Mouse (Mus musculus) kidney, adult 8-10 months (tissue): ENCODE results near the gene Ahdc1.
"Not testable (repeated sequence)": the region's sequence is repeated elsewhere in the genome, so short reads cannot be mapped to it uniquely, and the experiment has no call there.

Experiments
- DNase-seq, 2 experiments: peaks; one replicate each; pipeline ENCODE4 v3.0.0; 2022

The Ahdc1 gene

DNA sequence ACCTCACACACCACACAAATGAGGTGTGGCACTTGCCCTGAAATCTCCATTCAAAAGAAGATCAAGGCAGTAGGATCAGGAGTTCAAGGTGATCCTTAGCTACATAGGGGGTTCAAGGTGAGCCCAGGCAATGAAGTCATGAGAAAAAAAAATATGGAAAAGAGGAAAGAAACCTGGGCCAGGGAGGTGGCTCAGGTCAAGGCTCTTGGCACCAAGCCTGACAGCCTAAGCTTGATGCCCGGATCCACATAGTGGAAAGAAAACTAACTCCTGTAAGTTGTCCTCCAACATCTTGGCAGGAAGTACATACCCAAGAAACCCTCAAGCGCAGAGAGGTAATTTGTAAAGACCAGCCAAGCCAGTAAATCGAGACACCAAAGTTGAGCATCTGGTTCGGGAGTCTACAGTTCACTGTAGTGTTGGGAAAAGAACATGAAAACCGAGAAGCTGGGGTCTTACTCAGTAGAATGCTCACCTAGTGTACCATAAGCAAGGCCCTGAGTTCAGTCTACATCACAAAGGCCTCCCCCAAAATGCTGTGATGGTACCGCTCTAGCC, 71.2 kb downstream of the Ahdc1 start:
- DNase-seq = peak; percentile 60 to 61

DNA sequence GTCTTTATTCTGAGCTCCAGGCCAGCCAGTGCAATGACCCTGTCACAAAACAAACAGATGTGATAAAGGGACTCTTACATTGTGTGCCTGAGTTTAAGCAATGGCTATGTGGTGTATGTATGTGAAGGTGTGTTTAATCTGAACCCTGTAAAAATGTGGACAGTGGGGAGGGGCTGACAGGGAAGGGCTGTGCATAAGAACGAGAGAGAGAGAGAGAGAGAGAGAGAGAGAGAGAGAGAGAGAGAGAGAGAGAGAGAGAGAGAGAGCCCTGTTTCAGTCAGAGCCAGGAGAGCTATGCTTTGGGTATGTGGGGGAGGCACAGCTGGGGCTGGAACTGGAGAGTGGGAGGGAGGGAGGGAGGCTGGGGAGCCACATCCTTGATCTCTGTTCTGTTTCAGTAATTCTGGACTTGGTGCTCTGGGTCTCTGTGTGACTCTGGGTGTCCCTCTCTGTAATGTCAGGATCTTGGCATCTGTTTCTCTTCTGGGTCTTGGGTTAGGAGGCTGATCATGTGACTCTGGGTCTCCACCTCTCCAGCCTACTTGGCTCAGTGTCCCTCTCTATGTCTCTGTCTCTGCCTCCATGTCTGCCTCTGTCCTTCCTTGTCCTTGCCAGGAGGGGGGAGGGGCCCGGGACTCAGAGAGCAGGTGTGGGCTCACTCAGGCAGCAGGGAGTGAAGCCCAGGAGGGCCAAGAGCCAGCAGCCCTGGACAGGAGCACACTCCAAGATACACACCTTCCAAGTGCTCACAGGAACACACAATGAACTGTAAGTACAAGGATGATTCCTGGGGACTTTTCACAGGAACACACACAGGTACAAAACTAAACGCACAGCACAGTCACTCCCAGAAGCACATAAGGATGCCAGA, 73.2 kb downstream of the Ahdc1 start:
- DNase-seq = peak; percentile 90 to 95

DNA sequence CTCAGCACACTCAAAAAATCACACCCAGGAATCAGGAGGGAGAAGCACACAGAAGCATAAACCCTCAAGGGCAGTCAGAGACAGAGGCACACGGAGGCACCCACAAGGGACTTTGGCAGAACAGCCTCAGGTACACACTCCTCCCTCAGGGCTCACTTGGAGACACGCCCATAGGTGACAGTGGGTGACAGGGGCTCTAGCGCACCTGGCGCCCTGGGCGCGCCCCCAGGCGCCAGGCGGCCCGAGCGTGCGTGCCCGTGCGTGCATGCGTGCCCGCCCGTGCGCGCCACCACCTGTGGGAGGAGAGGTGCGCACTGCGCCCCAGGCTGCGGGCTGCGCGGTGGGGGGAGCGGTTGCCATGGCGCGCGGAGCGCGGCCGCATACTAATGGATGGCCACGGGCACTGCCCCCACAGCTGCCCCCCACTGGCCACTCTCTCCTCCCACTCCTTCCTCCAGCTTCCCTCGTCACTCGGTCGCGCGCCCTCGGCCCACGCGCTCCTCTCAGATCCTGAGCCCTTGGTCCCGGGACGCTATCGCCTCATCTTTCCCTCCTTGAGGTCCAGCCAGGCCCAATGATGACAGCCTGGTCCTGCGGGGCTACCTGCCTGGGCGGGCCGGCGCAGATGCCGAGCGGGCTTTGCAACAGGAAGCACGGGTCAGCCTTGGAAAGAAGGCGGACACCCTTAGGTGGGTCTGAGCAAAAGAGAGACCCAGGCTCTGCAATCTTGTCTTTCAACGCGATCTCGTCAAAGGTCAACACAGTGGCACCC, 74.1 kb downstream of the Ahdc1 start:
- peak; percentile 67 to 69 for DNase-seq

DNA sequence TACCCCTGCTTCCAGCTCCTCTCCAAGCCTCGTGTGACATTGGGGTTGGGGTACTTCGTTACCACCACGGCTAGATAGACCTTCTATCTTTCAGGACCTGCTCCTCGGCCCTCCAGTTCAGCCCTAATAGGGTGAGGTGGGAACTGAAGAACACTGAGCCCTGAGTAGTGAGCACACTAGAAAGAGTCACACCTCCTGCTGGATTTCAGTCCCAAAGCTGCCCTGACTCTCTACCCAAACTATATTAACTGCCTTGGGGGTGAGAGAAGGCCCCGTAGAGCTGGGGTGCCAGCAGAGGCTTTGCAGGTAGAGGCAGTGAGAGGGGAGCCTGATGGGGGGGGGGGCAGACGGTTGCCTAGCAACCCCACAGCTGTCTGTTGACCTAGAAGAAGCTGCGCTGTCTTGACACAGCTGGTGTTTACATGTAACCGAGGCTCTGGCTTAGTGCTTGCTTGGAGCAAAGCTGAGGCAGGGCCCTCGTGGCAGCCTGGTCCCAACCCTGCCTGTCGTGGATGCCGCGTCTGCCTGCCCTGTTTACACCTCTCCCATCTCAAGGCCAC, 74.8 kb downstream of the Ahdc1 start:
- no peak for DNase-seq

DNA sequence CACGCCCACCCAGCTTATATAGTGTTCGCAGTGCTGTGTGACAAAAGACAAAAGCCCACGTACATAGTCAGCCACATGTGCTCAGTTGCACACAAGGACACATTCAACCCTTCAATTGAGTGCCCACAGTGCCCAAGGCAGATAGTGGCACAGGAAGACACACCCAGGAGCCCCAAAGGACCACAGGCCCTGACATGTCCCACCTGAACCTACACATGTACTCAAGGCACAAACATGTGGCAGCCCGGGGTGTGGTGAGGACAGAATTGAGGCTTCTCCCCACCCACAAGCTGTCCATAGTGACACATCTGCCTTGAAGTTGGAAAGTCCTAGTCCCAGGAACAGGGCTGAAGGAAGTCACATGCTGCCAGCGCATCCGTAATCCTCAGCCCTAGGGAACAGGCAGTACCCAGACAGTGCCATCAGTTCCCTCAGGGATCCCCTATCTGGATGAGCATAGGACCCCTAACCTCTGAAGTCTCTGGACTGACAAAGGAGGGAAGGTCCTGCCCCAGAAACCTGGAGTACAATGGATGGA, 76.2 kb downstream of the Ahdc1 start:
- DNase-seq = no peak

DNA sequence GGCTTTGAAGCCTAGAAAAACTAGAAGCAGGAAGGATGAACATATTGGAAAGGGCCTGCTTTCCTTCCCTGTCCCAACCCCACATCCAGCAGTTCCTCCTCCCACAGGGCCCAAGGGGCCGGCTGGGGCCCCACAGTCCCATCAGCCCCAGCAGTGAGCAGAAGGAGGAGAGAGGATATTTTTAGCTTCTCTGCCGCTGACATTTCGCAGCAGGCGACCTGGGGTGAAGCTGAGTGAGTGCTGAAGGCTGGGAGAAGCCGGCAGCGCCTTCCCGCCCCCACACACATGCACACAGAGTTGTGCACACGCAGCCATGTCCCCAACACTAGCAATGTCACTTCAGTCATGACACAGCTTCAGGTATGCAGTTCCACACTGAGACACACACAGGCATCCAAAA, 76.8 kb downstream of the Ahdc1 start:
- DNase-seq = no peak

DNA sequence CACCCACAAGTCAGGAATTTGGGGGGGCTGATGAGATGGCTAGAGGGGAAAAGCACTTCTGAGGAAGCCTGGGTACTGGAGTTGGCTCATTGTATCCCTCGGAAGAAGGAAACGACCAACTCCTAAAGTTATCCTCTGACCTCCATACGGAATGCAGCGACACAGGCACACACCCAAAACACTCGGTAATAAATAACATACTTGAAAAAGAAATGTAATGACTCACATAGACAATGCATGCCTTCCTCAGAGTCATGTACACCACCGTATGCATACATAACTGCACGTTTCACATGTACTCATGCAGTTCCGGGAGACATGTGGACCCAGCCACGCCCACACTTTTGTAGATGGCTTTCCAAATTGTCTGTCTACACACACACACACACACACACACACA, 78.3 kb downstream of the Ahdc1 start:
- DNase-seq = no peak

DNA sequence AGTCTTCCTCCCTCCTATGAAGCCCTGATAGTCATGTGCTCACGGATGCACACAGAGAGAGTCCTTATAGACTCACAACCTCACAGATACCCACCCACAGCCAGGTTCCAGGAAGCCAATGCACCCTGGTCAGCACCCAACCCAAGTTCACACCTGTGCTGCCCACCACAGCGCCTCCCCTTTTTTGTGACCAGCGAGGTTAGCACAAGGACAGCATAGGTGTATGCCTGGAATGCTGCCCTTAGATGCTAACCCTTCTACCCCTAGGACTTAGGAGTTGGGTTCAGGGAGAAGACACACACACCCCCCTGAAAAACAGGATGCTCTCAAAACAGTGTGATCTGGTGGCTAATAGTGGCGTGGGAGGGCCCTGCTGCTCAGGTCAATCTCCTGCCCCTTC, 78.7 kb downstream of the Ahdc1 start:
- no peak for DNase-seq

DNA sequence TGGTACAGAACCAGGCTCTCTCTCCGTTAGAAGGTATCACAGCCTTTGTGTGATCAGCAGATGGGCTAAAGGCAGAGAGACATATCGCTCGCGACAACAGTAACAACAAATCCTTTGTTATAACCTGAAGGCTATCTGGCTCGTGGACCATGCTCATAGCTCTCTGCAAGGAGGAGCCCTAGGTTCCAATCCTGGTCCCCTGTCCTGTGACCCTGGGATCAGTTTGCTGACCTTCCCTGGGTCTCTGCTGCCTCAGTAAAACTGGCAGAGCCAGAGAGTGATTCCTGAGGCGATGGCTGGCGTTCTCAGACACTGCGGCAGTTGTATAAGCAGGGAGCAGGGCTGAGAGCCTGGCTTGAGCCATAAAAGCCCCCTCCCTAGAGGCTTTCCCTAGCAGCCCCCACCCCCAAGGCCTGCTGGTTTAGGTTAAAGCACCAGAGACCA, 79.2 kb downstream of the Ahdc1 start:
- no peak for DNase-seq

DNA sequence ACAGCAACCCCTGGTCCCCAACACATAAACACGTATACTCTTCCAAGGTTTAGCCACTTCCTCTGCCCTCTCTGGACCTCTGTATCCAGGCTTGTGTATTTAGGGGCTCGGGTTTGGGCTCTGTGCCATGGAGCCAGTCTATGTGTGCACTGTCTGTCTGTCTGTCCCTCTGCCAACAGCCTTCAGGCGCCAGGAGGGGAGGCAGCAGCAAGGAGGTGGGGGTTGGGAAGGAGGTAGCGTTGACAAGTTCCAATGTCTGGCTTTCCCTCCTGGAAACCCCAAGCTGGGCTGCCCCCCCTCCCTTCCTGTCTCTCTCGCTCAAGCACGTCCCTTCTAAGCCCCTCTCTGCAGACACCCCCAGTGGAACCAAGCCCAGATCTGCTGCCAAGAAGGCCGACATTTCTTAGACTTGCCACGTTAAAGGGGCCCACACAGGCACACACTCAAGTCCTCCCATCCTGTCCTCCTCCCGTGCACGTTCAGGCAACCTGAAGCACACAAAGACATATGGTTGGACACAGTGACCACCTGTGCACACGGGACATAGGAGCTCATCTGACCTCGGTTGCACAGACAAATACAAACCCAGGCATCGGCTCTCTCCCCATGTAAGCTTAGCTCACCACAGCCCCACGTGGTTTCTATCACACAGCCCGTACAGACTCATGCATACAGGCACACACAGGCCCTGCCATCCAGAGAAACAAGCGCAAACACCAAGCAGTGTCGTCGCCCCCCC, 79.8 kb downstream of the Ahdc1 start:
- no peak for DNase-seq

DNA sequence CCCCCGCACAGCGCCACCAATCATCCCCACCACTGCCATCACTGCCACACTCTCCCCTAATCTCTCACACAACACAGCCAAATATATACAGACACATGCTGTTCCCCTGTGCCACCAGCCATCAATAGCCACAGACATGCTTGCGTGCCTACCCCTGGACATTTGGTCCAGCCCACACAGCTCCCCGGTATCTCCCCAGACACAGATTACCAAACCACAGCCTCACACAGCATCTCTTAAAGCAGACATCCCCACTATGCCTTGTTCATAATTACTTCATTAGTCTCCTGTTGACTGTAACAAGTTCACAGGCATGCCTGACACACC, 80.4 kb downstream of the Ahdc1 start:
- DNase-seq = no peak

DNA sequence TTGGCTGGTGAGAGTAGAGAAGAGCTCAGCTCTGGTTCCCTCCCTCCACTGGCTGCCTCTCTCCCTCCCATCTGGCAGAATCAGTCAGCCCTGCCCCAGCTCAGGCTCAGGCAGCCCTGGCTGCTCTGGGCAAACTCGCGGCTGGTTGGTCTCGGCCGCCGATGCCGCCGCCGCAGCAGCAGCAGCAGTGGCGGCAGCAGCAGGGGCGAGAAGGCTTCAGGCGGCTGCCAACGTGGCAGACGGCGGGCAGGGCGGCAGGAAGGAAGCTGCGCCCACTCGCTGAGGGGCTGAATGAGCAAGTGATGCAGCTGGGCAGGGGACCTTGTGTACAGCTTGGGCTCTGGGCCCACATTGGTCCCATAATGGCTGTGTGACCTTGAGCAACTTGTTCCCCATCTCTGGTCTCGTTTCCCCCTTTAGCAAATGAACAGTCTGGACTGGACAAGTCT, 81.4 kb downstream of the Ahdc1 start:
- peak in 1 of 2 experiments; percentile 55 for DNase-seq

DNA sequence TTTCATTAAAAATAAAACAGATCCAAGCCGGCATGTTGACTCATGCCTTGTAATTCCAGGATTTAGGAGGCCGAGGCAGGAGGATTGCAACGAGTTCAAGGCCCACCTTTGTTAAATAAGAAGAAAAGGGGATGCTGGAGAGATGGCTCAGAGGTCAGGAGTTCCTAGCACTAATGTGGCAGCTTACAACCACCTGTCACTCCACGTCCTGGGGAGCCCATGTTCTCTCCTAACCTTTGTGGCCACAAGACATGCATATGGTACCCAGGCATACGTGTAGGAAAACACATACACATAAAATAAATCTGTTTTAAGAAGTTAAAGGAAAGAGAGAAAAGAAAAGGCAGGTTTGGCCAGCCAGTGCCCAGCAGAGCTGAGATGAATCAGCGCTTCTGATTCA, 82.0 kb downstream of the Ahdc1 start:
- no peak for DNase-seq

DNA sequence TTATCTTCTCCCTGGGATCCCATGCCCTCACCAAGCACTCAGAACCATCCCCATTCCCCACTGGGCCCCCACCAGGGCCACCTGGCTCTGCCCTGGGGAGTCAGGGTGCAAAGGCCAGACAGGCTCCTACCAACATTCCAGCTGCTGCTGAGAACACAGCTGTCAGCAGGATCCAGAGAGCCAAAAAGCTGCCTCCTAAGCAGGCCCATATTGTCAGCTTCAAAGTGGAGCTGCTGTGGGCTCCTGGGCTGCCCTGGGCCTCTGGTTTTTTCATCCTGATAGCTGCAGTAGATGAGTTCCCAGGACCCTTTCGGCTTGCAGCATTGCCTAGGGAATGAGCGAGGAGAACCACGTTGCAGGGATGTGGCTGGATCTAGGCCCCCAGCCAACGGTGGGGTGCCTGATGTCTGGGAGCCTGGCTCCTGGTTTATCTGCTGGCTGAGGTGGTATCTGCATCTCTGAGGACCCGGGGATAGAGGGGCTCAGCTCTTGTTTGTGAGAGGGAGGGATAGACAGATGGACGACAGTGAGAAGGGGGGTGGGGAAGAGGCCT, 82.5 kb downstream of the Ahdc1 start:
- peak; percentile 63 to 65 for DNase-seq

DNA sequence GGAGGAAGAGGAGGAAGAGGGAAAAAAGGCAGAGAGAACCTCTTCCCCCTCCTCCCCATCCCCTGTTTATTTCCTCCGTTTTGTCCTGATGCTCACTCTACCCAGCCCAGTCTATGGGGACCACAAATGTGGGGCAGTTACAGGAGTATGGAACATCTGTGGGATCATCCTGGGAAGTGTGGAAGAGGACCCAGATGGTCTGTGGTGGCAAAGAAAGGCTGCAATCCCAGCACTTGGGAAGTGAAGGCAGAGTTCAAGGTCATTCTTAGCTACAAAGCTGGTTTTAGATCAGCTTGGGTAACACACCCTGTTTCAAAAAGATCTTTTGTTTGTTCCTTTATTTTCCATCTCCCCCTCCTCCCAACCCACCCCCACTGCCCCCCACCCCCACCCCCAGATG, 83.2 kb downstream of the Ahdc1 start:
- DNase-seq = no peak

DNA sequence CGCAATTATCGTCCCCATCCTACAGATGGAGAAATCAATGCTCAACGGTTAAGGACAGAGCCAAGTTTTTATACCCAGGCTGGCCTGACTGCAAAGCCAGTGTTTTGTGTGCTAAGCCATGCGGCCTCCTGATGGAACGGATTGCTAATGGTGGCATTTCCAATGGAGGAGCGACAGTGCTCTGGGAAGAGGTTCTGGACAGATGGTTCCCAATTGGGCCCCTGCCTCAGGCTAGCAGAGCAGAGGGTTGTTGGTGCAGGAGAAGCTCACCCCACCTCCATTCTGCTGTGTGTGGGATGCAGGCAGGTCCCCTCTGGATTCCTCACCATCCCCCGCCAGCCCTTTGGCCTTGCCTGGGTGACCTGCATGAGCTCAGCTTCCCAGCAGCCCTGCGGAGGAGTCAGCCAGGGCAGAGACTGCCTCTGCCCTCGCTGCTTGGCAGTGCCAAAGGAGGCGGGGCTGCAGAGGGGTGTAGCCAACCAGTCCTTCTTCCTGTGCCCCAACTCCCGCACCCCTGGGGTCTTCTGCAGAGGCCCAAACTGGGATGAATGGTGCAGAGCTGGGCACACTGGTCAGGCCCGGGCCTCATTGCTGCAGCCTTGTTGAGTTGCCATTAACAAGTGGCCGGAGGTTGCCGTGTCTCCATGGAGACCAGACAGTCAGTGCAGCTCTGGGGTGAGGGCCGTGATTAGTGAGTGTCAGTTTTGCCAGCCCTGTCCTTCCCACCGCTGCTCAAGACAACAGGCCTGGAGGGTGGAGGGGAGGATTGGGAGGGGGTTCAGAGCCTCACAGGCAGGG, 84.1 kb downstream of the Ahdc1 start:
- peak; percentile 91 to 93 for DNase-seq

DNA sequence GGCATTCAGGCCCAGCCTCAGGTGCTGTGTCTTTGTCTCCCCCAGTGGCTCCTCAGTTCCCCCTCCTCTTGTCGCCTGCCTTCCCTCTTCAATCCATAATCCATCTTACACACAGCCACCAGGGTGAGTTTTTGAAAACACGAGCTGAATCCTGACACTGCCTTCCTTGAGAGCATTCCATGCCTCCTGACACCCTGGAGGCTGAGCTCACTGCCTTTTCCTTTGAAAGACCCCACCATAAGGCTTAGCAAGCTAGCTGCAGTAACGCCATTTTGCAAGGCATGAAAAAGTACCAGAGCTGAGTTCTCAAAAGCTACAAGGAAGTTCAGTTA, 84.6 kb downstream of the Ahdc1 start:
- not testable (repeated sequence) for DNase-seq

DNA sequence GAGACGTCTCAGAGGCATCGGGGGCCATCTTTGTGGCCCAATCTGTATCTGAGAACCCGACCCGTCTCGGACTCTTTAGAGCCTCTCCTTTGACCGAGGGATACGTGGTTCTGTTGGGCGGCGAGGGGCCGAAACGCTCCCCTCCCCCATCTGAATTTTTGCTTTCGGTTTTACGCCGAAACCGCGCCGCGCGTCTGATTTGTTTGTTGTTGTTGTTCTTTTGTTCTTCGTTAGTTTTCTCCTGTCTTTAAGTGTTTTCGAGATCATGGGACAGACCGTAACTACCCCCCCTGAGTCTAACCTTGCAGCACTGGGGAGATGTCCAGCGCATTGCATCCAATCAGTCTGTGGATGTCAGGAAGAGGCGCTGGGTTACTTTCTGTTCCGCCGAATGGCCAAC, 85.6 kb downstream of the Ahdc1 start:
- DNase-seq = not testable (repeated sequence)

DNA sequence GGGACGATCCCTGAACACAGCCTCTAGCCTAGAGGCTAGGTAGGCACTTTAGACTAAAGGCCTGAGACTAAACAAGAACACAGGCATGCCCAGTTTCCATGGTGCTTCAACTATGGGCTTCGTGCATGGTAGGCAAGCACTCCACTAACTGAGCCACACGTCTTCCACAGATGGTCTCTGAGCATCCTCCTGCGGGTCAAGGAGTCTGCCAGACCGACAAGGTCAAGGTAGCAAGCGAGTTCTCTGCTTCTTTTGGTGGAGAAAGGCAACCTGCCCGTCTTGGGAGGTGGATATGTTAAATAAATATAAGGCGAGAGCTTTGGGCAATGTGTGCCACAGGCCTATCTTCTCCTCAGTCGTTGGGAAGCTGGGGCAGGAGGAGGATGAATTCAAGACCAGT, 90.7 kb downstream of the Ahdc1 start:
- DNase-seq = no peak

DNA sequence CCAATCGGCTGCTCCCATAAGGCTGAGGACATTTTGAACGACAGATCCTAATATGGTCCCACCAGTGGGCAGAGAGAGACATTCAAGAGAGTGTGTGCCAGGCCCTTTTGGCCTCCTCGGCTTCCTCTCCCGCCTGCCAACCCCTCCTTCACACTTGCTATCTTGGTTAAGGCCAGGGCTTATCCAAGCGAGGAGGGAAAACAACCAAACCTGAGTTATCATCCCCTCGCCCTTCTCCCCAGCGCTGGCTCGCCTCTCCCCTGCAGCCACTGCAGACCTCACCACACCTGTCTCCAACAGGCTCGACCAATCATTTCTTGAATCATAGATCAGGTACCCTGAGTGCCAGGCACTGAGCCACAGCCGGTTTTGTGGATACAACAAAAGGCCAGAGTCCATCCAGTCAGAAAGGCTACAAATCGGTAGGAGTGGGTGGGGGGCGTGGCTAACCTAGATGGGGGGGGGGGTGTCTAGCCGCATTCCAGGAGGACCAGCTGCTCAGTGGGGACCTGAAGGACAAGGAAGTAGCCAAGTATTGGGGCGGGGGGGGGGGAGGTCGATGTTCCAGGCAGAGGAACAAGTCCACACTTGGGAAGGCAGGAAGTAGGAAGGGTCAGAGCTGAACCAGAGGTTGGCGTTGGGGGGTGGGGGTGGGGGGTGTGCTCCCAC, 92.6 kb downstream of the Ahdc1 start:
- peak; percentile 75 to 79 for DNase-seq

DNA sequence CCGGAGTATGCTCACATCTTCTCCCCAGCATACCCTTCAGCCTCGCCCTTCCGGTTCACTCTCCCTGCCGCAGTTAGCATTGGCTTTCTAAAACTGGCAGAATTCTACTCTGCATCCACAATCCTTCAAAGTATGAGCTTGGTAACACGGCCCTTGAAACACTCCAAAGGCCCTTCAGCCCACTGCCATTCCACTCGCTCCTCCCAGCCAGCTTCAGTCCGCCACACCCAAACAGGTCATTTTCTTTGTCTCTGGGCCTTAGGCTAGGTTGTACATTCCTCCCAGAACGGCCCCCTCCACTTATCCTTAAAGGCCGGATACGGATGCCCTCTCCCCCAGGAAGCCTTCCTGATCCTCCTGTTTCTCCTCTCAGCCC, 93.1 kb downstream of the Ahdc1 start:
- no peak for DNase-seq
